Mouse (Mus musculus): ENCODE results near the gene Ppig.

The Ppig gene

DNA sequence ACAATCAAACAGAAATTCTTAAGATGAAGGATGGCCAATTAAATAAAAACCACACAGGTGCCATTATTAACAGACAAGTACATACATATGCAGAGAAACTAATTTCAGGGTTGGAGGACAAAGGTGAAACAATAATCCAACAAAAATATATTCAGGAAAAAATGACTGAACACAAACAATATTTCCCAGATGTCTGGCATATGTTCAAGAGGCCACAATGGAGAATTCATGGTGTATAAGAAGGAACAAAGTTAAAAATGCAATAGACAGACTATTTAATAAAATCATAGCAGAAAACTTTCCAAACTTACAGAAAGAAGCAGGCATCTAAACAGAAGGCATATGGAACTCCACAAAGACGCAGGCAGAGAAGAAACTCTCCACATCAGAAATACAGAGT is 42.4 kb downstream of the Ppig start:
- DNase-seq = no peak

DNA sequence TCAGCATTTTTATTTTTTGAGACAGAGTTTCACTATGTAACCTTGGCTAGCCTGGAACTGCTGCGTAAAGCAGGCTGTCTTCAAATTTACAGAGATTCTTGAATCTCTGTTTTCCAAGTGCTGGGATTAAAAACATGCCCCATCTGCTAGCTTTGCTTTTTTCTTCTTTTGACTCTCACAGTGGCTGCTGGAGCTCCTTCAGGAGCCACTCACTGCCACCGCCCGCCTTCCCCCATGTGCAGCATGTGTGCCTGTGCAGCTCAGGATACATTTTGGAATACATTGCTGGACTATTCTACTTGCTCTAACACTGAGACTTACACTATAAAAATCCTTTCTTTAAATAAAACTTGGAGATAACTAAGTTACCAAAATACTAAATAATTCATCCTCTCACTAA is 51.0 kb downstream of the Ppig start:
- DNase-seq = no peak

DNA sequence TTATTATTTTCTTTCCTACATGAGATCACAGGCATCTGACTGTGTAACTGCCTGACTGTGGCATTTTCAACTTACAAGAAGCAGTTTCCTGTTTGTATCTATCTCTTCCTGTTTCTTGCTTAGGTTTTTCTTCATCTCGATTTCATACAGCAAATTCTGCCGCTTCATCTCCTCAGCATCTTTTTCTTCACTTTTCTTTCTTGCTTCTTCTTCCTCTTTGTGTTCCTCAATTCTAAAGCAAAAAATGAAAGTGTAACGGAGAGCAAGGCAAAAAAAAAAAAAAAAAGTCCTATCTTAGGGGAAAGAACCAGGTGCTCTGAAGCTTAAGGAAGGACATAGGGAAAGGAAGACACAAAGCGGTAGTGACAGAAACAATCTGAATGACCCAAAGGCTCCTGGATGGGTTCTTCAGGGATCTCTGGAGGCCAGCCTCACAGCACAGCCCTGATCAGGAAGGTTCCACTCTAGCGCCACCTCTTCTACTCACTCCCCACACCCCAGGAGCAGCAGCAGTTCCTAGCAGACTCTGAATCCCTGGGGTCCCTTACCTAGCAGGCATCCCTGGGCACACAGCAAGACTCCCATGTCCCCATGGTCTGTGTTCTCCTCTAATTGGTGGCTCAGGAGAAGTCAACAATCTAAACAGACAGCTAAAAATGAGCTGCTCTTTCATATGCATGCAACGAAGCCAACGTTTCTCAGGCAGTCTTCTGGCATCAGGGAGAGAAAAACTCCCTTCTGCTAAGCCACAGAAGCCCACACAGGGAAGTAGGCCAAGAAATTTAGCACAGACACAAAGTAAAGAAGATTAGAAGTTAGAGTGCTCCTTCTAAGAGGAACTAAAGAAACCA is 55.9 kb downstream of the Ppig start:
- peak; percentile 36 to 39 for DNase-seq

DNA sequence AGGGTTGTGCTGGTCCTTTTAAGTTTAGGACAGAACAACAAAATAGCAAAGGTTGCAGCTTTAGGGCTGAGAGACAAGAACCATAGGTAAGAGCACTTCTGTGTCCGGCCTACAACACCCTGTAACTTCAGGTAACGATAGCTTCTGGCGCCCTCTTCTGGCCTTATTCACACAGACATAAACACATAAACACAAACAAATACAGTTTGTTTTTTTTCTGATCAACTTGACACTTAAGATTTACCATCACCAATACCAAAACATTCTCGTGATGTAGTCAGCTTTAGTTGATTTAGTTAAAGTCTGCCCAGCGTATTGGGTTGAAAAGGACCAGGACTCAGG is 56.5 kb downstream of the Ppig start:
- DNase-seq = peak; percentile 63 to 66

DNA sequence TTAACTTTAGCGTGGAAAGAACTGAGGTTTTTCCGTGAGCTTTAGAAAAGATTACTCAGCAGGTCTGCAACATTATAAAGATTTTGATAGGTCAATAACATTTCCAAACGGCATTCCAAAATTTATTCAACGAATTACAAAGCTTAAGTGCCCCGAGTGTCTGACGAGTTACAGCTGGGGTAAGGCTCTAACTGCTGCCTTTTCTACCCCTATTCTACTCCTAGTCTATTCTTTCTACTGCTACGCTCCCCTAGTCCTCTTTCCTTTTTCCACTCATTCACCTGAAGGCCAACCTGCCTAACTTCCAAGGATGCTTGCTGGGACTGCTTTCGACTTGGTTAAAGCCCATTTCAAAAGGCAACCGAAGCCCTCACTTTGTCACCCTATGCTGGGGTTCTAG is 66.6 kb downstream of the Ppig start:
- no peak for DNase-seq

DNA sequence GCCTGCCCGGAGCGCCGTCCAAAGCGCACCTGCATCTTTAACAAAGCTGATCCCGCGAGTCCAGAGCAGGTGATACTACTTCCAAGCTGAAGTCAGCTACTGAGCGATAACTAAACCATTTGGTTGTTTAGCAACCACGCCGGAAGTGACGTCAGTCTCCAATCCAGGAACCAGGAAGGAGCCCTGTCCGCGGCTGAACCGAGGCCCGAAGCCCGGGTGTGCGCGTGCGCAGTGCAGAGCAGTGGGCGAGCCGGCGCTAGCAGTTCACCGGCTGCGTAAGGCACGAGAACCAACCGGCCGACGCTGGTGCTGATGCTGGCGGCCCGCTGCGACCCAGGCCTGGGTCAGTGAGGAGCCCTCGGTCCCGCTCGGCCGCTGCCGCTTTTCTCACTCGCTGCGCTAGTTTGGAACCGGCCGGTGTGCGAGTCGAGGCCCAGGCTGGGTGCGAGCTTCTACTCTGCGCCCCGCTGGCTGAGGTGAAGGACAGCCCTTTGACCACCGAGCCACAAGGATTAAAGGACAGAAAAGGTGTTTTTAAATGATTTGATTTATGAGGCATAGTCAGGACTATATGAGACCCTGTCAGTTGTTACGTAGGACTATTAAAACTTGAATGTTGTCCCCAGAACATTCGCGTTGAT is 67.2 kb downstream of the Ppig start, which contains the start of the genes Ccdc173 and Phospho2:
Gene Ccdc173, minus strand, starts transcription at position 147 of the 641 bp plus-strand sequence.
Gene Phospho2, plus strand, starts transcription at position 195 of the 641 bp plus-strand sequence.
- peak; percentile 98 for DNase-seq

DNA sequence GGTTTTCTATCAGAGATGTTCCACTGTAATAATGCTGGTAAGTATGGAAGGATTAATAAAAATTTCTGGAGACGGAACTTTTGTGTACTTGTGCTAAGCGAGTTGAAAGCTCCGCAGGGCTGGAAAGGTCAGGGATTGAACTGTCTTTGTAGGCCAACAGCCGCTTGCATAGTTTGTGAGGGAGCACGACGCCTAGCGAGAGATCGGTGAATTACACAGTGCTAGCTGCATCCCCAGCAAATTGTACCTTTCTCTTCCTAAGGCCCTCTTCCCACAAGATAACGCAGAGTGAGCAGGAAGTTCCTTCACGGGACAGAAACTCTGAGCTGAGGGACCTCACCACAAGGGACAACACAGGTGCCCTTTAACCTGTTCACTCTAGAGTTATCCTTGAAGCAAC is 67.9 kb downstream of the Ppig start:
- DNase-seq = peak; percentile 85 to 86

DNA sequence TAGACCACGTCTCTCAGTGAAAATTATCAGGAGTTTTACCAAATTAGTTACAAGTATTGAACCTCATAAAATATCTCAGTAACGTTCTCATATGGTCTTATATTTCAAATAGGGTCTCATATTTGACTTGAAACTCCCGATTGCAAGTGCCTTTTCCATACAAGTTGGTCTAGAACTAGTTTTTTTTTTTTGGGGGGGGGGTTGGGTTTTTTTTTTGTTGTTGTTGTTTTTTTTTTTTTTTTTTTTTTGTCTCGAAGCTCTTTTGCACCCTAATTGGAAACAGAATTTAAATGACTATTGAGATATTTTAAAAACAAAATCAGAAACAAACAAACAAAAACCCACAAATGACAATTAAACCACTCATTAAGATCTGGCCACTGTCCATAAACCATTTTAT is 68.4 kb downstream of the Ppig start:
- DNase-seq = no peak

DNA sequence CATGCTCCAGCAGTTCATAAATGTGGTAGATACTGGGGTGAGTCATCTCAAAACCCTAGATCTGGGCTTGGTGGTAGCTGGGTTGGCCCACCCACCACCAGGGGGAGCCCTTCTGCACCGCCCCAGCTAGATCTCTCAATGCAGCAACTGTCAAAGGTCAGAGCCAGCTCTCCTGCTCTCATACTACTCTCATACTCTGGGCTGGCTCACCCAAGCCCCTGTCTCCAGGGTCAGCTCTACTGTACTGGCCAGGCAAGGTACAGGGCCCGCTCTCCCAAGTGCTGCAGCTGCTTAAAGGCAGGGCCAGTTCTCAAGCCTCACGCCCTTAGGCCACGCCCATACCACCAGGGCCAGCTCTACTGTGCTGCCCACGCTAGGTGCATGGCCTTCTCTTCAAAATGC is 80.6 kb downstream of the Ppig start:
- peak; percentile 90 to 91 for DNase-seq
